Mouse (Mus musculus) spleen, adult 12 weeks (tissue): ENCODE results near the gene Lman2.

Experiments
- DNase-seq: peaks from one replicate; pipeline ENCODE4 v3.0.0; 2022; ENCODE audit warnings: low spot score

Lman2 gene

GRCm38 (mm10) chr13:55362453-55363060, at the start of gene Lman2:
Gene Lman2, minus strand, starts transcription at chr13:55362783.
- DNase-seq: peak; percentile 92

DNA sequence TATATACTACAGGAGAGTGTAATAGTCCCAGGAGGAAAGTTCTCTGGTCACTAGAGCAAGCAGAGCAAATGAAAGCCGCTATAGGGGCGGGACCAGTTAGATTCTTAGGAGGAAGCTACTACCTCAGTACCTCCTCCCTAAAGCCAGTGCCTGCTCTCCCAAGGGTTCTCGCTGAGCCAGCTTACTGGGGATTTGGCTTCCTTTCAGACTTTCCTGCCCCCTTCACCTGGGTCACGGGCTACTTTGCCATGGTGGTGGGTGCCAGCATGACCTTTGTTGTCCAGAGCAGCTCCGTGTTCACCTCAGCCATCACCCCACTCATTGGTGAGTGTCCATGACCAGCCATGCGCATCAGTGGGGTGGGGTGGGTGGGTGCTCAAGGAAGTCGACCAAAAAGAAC, 49.2 kb upstream of the Lman2 start:
- DNase-seq: no peak

DNA sequence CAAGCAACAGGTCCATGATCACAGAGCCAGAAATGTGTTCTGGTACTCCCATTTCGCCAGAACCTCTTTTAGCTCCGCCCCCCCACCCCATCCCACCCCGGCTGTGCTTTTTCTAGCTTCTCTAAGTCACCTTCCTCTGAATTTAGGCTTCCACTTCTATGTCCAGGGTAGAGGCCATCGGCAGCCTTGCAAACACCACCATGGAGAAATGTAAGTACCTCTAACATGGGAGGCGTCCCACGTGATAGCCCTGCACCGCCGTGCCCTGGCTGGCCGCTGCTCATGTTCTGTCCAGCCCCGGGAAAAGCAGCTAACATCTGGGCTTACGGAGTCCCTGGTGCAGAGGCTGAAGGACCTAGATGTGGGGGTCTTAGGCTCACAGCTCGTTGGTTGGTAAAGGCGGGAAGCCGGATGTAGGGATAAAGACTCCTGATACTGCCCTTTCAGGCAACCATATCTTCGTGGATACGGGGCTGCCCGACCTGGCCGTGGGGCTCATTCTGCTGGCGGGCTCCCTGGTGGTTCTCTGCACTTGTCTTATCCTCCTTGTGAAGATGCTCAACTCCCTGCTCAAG, 46.0 kb upstream of the Lman2 start:
- DNase-seq: no peak

GRCm38 (mm10) chr13:55407341-55407740, 44.8 kb upstream of the Lman2 start:
- no peak for DNase-seq

- DNase-seq: no peak
Observed at GRCm38 (mm10) chr13:55405783-55406390, 43.3 kb upstream of the Lman2 start.

- peak; percentile 54 for DNase-seq
Observed at GRCm38 (mm10) chr13:55404853-55405782, 42.5 kb upstream of the Lman2 start.

GRCm38 (mm10) chr13:55403935-55404852, 41.6 kb upstream of the Lman2 start:
- no peak for DNase-seq

DNA sequence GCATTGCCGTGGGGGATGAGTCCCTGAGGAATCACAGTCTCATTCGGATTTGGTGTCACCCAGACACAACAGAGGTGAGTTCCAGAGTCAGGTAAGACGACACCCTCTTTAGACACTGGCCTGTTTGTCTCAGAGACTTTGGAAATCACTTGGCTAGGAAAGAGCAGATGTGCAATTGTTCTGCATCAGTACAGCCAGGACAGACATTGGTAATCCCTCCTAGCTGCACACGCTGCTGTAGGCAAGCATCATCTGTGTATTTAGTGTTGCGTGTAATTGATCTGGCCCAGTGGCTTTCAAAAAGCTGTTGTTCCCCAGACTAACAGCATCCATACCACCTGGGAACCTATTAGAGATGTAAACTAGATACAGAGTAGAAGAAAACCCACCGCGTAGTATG, 40.7 kb upstream of the Lman2 start:
- DNase-seq: no peak

DNA sequence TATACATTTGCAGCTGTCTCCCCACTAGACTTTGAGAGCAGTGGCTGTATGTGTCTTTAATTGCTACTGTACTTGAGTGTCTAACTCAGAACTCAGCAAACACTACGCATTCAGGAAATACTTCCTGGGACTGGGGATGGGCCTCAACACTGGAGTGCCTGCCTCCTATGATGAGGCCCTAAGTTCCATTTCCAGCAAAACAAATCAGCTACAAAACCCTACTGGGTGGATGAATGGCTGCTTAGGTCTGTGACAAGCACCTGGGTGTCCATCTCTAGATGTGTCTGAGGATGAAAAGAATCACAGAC, 37.4 kb upstream of the Lman2 start:
- DNase-seq: no peak

GRCm38 (mm10) chr13:55399300-55400038, 36.9 kb upstream of the Lman2 start:
- DNase-seq: no peak

DNA sequence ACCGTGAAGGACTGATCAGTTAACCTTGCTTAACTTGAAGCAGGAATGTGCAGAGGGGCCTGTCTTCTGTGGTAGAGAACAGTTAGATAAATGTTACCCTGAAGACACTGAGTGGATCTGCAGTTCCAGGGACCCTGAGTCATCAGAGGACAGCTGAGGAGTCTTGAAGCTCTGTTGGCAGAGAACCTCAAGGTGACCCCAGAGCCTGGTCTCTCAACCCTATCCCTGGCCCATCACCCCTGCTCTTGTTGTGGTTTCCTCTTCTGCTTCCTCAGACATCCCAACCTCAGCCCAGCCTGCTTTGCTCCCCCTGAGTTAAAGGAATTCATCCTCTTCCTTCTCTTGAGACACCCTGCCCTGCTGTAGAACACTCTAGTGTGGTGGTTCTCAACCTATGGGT, 35.5 kb upstream of the Lman2 start, which contains the start of gene Slc34a1:
Gene Slc34a1 (plus strand): TSS at position 100 of the 400 bp plus-strand sequence.
- DNase-seq: no peak

GRCm38 (mm10) chr13:55392933-55393332, 30.4 kb upstream of the Lman2 start:
- peak; percentile 33 for DNase-seq

DNA sequence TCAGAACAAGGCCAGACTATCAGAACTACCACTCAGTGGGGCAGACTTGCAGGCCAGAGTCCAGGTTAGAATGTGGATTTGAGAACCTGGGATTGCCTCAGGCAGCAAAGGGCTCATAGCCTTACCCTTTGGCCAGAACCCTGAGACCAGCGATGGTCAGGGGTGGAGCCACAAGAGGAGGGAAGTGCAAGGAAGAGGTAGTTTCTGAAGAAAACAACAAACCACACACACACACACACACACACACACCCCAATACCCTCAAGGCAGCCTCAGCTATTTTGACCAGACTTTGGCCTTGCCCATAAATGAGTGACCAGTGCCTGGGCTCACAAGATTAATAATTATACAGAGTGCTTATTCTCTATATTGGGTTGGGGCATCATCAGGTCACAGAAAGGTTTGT, 29.0 kb upstream of the Lman2 start:
- DNase-seq: no peak

- DNase-seq: no peak
Observed at GRCm38 (mm10) chr13:55390644-55391043, 28.1 kb upstream of the Lman2 start.

DNA sequence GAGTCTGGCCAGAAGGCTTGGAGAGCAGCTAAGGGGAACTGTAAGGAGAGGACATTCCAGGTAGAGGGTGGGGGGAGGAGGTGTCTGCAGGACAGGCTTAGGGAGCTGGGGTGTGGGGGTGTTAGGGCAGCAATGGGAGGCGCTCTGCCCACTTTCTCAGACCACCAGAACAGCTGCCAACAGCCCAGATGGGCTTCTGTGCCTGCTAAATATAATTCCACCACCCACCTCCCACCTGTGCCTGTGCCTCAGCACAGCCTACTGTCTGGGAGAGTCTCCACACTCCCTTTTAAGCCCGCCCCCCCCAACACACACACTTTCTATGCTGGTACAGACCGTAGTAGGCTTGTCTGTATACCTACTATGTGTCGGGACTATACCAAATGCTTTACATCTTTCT, 19.2 kb upstream of the Lman2 start:
- no peak for DNase-seq

GRCm38 (mm10) chr13:55378907-55379580, 16.5 kb upstream of the Lman2 start:
- no peak for DNase-seq

DNA sequence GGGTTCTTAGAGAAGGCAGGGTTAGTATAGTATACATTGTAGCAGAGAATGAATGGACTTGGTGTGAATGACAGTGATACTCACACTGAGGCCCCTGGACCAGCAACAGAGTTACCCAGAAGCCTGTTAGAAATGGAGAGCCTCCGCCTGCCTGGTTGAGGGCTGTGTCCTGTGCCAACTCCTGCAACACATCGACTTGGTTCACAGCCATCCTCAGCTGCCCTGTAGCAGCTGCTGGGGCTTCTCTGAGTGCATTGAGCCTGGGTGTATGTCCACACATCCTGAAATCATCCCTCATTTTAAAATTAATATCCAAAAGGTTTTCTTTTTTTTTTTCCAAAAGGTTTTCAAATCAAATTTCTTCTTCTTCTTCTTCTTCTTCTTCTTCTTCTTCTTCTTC, 13.3 kb upstream of the Lman2 start:
- no peak for DNase-seq

- DNase-seq: no peak
Observed at GRCm38 (mm10) chr13:55374206-55374924, 11.8 kb upstream of the Lman2 start.

- DNase-seq: no peak
Observed at GRCm38 (mm10) chr13:55371740-55372139, 9.2 kb upstream of the Lman2 start.
